Mouse (Mus musculus) thymus, adult 2 months (tissue): ENCODE data around the gene Mterf4. TPM values are rescaled to one million over a fixed set of nuclear protein-coding genes. Genes with fewer than 3 reads are reported as not detected.
A peak's percentile ranks its signal among the peaks of the same experiment; 100 is the strongest.

Experiments
- DNase-seq: peaks from one replicate; pipeline ENCODE4 v3.0.0; 2021
- H3K27ac ChIP-seq: fragments of 200-500 bp; 2 replicates; pipeline ENCODE4 v1.5.1; 2012; ENCODE audit warnings: low read length, control low read depth; ENCODE audit not compliant: control insufficient read depth, insufficient read depth
- H3K27me3 ChIP-seq: fragments of 200-500 bp; 2 replicates; pipeline ENCODE4 v1.6.1; 2012; ENCODE audit warnings: mild to moderate bottlenecking, low read length, moderate library complexity, mixed read lengths; ENCODE audit not compliant: control insufficient read depth, insufficient read depth
- H3K36me3 ChIP-seq: fragments of 200-500 bp; 2 replicates; pipeline ENCODE4 v1.6.1; 2012; ENCODE audit warnings: mild to moderate bottlenecking, low read length, moderate library complexity; ENCODE audit not compliant: control insufficient read depth, insufficient read depth
- H3K4me1 ChIP-seq: fragments of 200-500 bp; replicated peaks from 2 replicates; pipeline ENCODE4 v1.6.1; 2012; ENCODE audit warnings: low read length; ENCODE audit not compliant: control insufficient read depth, insufficient read depth
- H3K4me3 ChIP-seq: fragments of 200-500 bp; 2 replicates; pipeline ENCODE4 v1.5.1; 2012; ENCODE audit warnings: mild to moderate bottlenecking, low read length, control low read depth, moderate library complexity; ENCODE audit not compliant: control insufficient read depth, insufficient read depth
- CTCF ChIP-seq: fragments of 200-500 bp; IDR thresholded peaks from 2 replicates; pipeline ENCODE4 v1.5.1; 2012; ENCODE audit warnings: mild to moderate bottlenecking, control low read depth, low read length, moderate library complexity, borderline replicate concordance; ENCODE audit not compliant: control insufficient read depth, poor library complexity, insufficient read depth; ENCODE audit errors: extremely low read depth
- POLR2A ChIP-seq: fragments of 200-500 bp; IDR thresholded peaks from 2 replicates; pipeline ENCODE4 v1.6.1; 2012; ENCODE audit warnings: mild to moderate bottlenecking, low read length, control low read depth, moderate library complexity; ENCODE audit not compliant: control insufficient read depth, poor library complexity, insufficient read depth; ENCODE audit errors: extremely low read depth
- WGBS: fragments of 180-500 bp; shearing (Covaris S2); methylation state at CpG from one replicate; pipeline ENCODE4 v1.1.7; 2018; 5-methylcytosine and 5-hydroxymethylcytosine counted together
- polyA plus RNA-seq: library from polyadenylated mRNA; depleted of rRNA; stranded (reverse); fragments of >200 nt; gene quantifications from 2 replicates; pipeline ENCODE4 v1.2.3, GENCODE M21; 2012; rRNA removed

Gene Mterf4
- polyA plus RNA-seq, result 11.1 and 11.6 TPM in 2 replicates

- Histone ChIP-seq H3K4me3 (peak within 1 kb of the TSS; percentile 99), H3K27me3 (no peaks in the 10 kb centered on the region), H3K27ac (no peak within 1 kb of the TSS), H3K4me1 (peaks cover 4% of the 10 kb centered on the region; the same call in 1 of the 2 replicates), H3K36me3 (no peaks in the 10 kb centered on the region)
- TF ChIP-seq POLR2A (0 out of 2 replicates have a peak, but pooled peaks have one; percentile 41), CTCF (no peak)
- WGBS, result 5% methylated on average over 36 of the region's 36 CpGs
- DNase-seq, result peak; percentile 76
Measured at GRCm38 (mm10) chr1:93305581-93306337, at the start of gene Mterf4. Gene Mterf4 (minus strand): TSS chr1:93305915.

GRCm38 (mm10) chr1:93352724-93353123 lies 47.0 kb upstream of the Mterf4 start:
- TF ChIP-seq POLR2A (no peak), CTCF (no peak)
- H3K4me1 ChIP-seq, result no peaks in the 10 kb centered on the region
- peaks cover 87% of the 10 kb centered on the region for H3K36me3 ChIP-seq
- WGBS, result 97% methylated on average over 2 of the region's 2 CpGs
- no peak overlapping the region for H3K4me3 ChIP-seq
- DNase-seq, result no peak
- H3K27me3 ChIP-seq, result no peaks in the 10 kb centered on the region
- no peak overlapping the region for H3K27ac ChIP-seq

- Histone ChIP-seq H3K27ac (no peak overlapping the region), H3K4me3 (no peak overlapping the region), H3K4me1 (no peaks in the 10 kb centered on the region), H3K36me3 (peaks cover 65% of the 10 kb centered on the region), H3K27me3 (no peaks in the 10 kb centered on the region)
- DNase-seq, result no peak
- 90% methylated on average over 4 of the region's 4 CpGs for WGBS
- no peak for TF ChIP-seq POLR2A
- no peak for TF ChIP-seq CTCF
Measured at GRCm38 (mm10) chr1:93349701-93350100, 44.0 kb upstream of the Mterf4 start.

- H3K36me3 ChIP-seq, result peaks cover 40% of the 10 kb centered on the region
- 96% methylated on average over 5 of the region's 5 CpGs for WGBS
- H3K4me3 ChIP-seq, result no peak overlapping the region
- DNase-seq, result no peak
- no peak for TF ChIP-seq POLR2A
- no peak for TF ChIP-seq CTCF
- H3K4me1 ChIP-seq, result peaks cover 3% of the 10 kb centered on the region; the same call in 1 of the 2 replicates
- no peak overlapping the region for H3K27ac ChIP-seq
- H3K27me3 ChIP-seq, result no peaks in the 10 kb centered on the region
Measured at GRCm38 (mm10) chr1:93347176-93347575, 41.5 kb upstream of the Mterf4 start.

- WGBS, result under 1% methylated on average over 39 of the region's 39 CpGs
- no peaks in the 10 kb centered on the region for H3K27me3 ChIP-seq
- TF ChIP-seq POLR2A, result peak; percentile 67
- TF ChIP-seq CTCF, result 0 out of 2 replicates have a peak, but pooled peaks have one; percentile 6
- H3K36me3 ChIP-seq, result 0 out of 2 replicates have a peak, but pooled peaks cover 11% of the 10 kb centered on the region
- peak; percentile 90 for DNase-seq
- peaks cover 3% of the 10 kb centered on the region; the same call in 1 of the 2 replicates for H3K4me1 ChIP-seq
- H3K27ac ChIP-seq, result no peak overlapping the region
- H3K4me3 ChIP-seq, result peak overlapping the region; percentile 80
Measured at GRCm38 (mm10) chr1:93343504-93344047, 37.9 kb upstream of the Mterf4 start.

GRCm38 (mm10) chr1:93342648-93343503 lies 37.2 kb upstream of the Mterf4 start, which contains the start of the genes Ppp1r7 and Pask:
Gene Ppp1r7 (plus strand): TSS chr1:93342854.
Gene Pask (minus strand): TSS chr1:93343482.
- under 1% methylated on average over 63 of the region's 63 CpGs for WGBS
- no peak within 1 kb of the TSS for H3K27ac ChIP-seq
- peak; percentile 91 for DNase-seq
- 0 out of 2 replicates have a peak, but pooled peaks cover 6% of the 10 kb centered on the region for H3K36me3 ChIP-seq
- peak within 1 kb of the TSS; percentile 80 for H3K4me3 ChIP-seq
- TF ChIP-seq POLR2A, result 0 out of 2 replicates have a peak, but pooled peaks have one; percentile 34
- 0 out of 2 replicates have a peak, but pooled peaks have one; percentile 43 for TF ChIP-seq CTCF
- no peaks in the 10 kb centered on the region for H3K27me3 ChIP-seq
- H3K4me1 ChIP-seq, result peaks cover 3% of the 10 kb centered on the region; the same call in 1 of the 2 replicates
